Mouse (Mus musculus): ENCODE data around the gene Gm26602. TPM values are rescaled to one million over a fixed set of nuclear protein-coding genes. Genes with fewer than 3 reads are reported as not detected.
"Not testable (repeated sequence)": the region's sequence is repeated elsewhere in the genome, so short reads cannot be mapped to it uniquely, and the experiment has no call there.

Gene Gm26602
- total RNA-seq, 2 experiments from 2014 or later, result not detected

DNA sequence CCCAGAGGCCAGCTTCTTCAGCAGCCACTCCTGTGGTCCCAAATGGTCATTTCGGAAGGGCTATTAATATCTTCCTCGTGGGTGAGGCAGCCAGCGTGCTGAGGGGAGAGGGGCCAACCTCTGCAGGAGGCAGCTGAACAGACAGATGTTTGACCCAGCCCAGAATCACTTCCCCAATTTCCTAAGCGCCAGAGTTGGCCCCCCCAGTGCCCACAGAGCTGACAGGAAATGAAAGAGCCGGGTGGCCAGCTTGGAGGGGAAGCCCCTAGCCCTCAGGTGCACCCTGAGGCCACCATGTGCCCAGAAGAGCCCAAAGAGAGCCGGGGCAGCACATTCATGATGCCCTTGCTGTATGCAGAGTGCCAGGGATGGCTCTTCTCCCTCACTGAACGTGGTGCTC, 30.1 kb downstream of the Gm26602 start:
- no peak overlapping the region for H3K4me3 ChIP-seq
- no peak for DNase-seq (ENCODE audit: extremely low spot score in 1 of 2, low spot score in 2 of 2)
- H3K27ac ChIP-seq, result no peak overlapping the region
- no peak for TF ChIP-seq CTCF (IDR thresholded peaks at IDR 0.05)
- intact Hi-C loops (cut with DNase I), result no loop called here

DNA sequence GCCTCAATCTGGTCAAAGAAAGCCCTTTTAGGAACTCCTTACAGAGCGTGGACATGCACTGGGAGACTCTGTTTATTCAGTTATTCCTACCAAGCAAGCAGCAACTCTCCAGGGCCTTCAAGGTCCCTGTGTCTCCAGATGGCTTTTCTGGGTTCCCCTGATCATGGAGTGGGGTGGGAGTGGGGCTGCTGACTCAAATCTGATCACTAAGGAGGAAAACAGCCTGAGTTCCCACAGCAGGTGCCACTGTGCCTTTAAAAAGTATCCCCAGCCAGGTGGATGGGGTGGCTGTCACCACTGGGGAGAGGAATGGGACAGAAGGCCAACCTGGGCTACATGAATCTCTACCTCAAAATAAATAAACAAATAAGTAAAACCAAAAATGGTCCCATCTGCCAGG, 32.3 kb downstream of the Gm26602 start:
- intact Hi-C loops (cut with DNase I), result no loop called here
- DNase-seq (ENCODE audit: extremely low spot score in 1 of 2, low spot score in 2 of 2), result no peak
- H3K4me3 ChIP-seq, result no peak overlapping the region
- no peak for TF ChIP-seq CTCF (IDR thresholded peaks at IDR 0.05)
- H3K27ac ChIP-seq, result no peak overlapping the region

DNA sequence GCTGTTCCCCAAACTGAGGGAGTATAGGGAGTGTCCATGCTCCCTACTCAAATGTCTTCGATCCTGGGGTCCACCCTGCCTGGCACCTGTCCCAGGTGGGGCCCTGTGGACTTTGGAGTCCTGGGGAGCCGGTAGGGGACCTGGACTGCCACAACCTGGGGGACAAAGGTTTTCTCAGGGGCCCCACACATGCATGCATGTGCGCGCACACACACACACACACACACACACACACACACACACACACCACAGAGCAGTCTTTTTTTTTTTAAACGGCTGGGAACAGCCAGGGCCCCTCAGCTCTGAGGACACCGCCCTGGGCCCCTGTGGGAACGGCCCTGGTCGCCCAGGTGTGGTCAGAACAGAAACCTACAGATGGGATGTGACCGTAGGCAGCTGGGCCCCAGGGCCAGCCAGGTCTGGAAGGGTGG, 32.8 kb downstream of the Gm26602 start:
- DNase-seq (ENCODE audit: extremely low spot score in 1 of 2, low spot score in 2 of 2), result no peak
- no peak overlapping the region for H3K4me3 ChIP-seq
- no peak for TF ChIP-seq CTCF (IDR thresholded peaks at IDR 0.05)
- no peak overlapping the region for H3K27ac ChIP-seq
- intact Hi-C loops (cut with DNase I), result no loop called here

DNA sequence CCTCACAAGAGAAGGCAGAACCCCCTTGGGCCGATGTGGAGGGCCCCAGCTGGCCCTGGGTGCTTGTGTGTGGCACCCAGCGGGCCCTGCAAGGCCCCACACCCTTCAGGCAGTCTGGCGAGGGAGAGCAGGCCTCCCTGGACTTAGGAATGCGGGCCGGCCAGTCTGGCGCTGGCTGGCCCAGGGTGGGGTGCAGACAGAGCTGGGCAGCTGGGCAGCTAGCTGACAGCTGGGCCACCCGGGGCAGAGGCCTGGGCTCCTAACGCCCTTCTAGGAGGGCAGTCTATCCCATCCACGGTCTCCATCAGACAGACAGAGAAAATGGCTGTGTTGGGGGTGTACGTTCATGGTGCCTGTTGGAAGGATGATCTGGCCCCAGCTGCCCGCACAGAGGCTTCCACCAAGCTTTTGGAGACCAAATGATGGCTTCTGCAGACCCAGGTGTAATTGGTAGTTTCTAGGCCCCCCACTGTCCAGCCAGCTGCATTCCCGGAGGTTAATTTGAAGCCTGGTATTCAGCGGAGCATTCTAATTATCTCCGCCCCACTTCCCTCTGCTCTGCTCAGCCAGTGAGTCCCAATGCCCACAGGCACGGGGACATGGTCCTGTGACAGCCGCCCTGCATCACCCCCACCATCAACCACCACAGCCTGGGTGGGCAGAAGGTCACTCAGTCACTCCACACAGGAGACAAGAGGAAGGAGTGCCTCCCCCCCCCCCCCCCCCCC, 35.0 kb downstream of the Gm26602 start:
- no peak overlapping the region for H3K4me3 ChIP-seq
- TF ChIP-seq CTCF (IDR thresholded peaks at IDR 0.05), result no peak
- intact Hi-C loops (cut with DNase I), result no loop called here
- DNase-seq (ENCODE audit: extremely low spot score in 1 of 2, low spot score in 2 of 2), result no peak
- no peak overlapping the region for H3K27ac ChIP-seq

DNA sequence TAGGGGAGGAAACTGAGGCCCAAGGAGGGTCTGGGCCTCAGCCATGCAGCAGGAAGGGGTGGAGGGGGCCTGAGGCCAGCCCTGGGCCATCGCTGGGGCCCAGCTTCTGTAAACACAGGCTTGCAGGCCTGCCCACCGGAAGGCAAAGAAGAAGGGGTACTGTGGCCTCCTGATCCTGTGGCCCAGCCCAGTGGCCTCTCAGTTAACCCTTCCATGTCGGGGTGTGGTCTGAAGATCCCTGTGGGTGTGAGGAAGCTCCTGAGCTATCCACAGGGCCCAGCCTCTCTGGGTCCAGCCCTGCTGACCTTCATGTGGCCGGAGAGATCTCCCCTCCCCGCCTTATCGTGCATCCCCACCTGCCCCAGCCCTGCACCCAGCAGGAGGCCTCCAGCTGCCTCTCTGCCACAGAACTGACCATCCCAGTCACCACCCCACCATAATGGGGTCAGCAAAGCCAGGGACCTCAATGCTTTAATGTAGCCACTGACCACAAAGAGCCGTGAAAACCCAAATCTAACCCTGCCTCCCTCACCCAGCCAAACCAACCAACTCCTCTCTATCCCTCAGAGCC, 36.2 kb downstream of the Gm26602 start:
- TF ChIP-seq CTCF (IDR thresholded peaks at IDR 0.05), result no peak
- intact Hi-C loops (cut with DNase I), result no loop called here
- DNase-seq (ENCODE audit: extremely low spot score in 1 of 2, low spot score in 2 of 2), result no peak

DNA sequence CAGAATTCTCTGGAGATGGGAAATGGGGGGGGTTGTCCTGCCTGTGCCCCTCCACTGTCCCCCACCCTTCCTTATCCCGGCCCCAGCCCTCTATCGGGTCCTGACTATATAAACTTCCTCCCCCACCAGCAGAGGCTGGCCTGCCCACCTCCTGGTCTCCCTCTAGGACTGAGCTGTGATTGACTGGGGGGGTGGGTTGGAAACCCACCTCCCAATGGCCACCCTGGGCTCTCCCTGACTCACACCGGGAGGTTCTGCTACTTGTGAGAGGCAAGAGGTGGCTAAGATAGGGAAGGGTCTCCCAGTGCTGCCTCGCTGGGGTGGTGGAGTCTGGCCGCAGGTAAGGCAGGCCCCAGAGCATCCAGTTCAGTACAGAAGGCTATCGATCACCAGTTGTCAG, 36.8 kb downstream of the Gm26602 start:
- no peak for DNase-seq (ENCODE audit: extremely low spot score in 1 of 2, low spot score in 2 of 2)
- no peak overlapping the region for H3K4me3 ChIP-seq
- no peak overlapping the region for H3K27ac ChIP-seq
- no peak for TF ChIP-seq CTCF (IDR thresholded peaks at IDR 0.05)
- intact Hi-C loops (cut with DNase I), result no loop called here

More for the DNA sequence above, 36.2 kb downstream of the Gm26602 start:
- no peak overlapping the region for H3K4me3 ChIP-seq
- no peak overlapping the region for H3K27ac ChIP-seq

DNA sequence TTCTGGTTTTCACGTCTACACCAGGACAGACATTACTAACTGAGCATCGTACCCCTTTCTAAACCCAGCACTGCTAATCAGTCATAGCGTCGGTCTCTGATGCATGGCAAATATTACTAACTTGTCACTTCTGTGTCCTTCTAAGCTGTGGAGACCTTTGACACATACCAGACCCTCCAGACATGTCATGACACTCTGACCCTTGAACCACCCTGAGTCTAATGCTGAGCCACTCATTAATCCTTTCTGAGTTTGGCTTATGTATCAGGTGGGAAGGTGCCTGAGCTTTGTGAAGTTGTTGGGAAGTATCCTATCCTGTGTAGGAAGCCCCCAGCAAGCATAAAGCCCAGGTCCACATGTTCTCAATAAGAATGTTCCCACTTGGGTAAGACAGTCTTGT, 39.2 kb downstream of the Gm26602 start:
- DNase-seq (ENCODE audit: extremely low spot score in 1 of 2, low spot score in 2 of 2), result no peak
- Histone ChIP-seq H3K4me3 (no peak overlapping the region), H3K27ac (no peak overlapping the region)
- intact Hi-C loops (cut with DNase I), result no loop called here
- TF ChIP-seq CTCF (IDR thresholded peaks at IDR 0.05), result no peak

DNA sequence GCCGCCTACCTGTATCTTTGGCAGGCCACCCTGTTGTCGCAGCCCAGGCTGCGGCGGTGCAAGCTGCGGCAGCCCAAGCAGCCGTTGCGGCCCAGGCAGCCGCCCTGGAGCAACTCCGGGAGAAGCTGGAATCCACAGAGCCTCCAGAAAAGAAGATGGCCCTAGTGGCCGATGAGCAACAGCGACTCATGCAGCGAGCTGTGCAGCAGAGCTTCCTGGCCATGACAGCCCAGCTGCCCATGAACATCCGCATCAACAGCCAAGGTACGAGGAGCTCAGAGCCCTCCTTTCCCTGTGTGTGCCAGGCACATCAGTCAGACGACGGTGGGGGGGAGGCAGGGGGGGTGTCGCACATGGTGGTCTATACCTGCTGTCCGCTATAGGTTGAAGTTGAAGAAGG, 40.0 kb downstream of the Gm26602 start:
- DNase-seq (ENCODE audit: extremely low spot score in 1 of 2, low spot score in 2 of 2), result no peak
- H3K27ac ChIP-seq, result no peak overlapping the region
- intact Hi-C loops (cut with DNase I), result no loop called here
- no peak overlapping the region for H3K4me3 ChIP-seq
- TF ChIP-seq CTCF (IDR thresholded peaks at IDR 0.05), result no peak

DNA sequence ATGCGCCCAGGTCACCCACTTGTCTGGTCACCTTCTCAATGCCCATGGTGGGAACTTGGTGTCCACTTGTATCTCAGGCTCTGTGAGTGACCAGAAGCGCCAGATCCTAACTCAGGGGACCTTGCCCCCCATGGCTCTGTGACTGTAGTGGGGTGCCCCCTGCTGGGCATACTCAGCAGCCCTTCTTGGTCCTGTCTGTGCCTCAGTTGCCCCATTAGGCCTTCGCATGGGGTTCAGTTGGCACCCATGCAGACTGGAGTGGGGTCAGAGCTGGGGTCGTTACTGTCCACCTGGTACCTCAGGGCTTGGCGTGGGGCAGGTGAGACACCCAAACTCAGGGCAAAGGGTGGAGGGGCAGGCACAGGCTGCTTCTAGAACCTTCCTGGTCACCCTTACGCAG, 43.3 kb downstream of the Gm26602 start:
- TF ChIP-seq CTCF (IDR thresholded peaks at IDR 0.05), result peak; percentile 71
- Histone ChIP-seq H3K4me3 (no peak overlapping the region), H3K27ac (no peak overlapping the region)
- DNase-seq (ENCODE audit: extremely low spot score in 1 of 2, low spot score in 2 of 2), result peak in 1 of 2 experiments; percentile 49
- intact Hi-C loops (cut with DNase I), result no loop called here

DNA sequence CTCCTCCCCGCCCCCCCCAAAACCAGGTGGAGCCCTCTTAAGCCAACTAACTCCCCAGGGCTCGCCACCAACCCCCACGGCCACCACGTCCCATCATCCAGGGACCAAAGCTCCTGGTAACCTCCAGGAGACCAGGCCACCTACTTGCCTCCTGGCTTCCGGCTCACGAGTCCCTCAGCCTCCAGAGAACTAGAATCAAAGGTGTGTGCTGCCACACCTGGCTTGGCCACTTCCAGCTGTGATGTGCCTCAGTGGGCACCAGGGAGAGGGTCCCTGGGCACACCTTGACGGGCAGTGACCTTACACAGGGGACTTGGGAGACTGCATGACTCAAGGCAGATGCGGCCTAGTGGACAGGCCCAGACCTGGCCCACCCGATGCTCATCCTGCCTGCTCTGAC, 45.0 kb downstream of the Gm26602 start:
- no peak overlapping the region for H3K27ac ChIP-seq
- intact Hi-C loops (cut with DNase I), result no loop called here
- no peak for DNase-seq (ENCODE audit: extremely low spot score in 1 of 2, low spot score in 2 of 2)
- H3K4me3 ChIP-seq, result no peak overlapping the region
- no peak for TF ChIP-seq CTCF (IDR thresholded peaks at IDR 0.05)

DNA sequence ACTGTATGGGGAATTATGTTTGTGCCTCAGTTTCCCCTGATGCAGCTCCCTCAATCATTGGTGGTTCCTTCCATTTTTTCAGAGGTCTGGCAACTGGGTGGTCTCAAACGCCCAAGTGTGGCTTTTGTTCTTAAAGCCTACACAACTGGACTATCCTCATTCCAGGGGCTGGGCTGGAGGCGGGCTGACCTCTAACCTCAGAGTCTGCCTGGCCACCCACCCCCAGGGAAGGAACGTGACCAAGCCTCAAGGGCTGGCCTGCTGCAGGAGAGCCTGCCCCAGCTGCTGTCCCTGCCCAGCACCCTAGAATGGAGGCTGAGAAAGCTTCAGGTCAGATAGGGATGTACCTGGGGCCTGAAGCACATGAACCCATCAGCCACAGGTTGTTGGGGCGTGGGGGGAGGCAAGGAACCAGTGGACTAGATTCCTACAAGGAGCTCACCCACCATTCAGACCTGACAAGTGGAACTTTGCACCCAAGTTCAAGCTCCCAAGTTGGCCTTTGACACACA, 46.0 kb downstream of the Gm26602 start:
- no peak overlapping the region for H3K27ac ChIP-seq
- no peak overlapping the region for H3K4me3 ChIP-seq
- no peak for TF ChIP-seq CTCF (IDR thresholded peaks at IDR 0.05)
- intact Hi-C loops (cut with DNase I), result no loop called here
- DNase-seq (ENCODE audit: extremely low spot score in 1 of 2, low spot score in 2 of 2), result no peak

DNA sequence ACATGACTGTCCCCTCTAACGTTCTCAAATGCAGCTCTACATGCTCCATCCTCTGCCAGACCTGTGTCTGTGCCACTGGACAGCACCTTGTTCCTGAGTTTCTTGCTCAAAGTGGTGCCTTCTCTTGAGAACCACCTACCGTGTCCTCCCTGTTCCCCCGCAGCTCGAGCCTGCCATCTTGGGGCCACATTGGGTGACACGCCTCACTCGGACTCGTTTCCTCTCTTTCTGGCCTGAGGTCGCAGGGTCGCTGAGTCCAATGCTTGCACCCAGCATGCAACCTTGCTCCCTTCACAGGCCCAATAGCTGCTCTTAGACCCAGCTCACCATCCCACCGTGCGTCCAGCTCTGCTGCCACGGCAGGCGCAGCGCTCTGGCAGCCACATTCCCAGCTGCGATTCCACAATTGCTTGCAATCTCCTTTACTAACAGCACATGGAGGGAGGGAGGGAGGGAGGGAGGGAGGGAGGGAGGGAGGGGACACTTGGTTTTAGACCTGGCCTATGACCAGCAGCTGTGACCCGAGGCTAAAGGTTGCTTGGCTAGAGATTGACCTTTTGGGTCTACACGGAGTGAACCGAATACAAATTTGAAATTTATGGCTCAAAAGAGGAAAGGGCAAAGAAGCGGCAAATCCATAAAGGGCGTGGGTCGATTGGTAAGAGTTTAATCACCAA, 47.6 kb downstream of the Gm26602 start:
- intact Hi-C loops (cut with DNase I), result loop anchor here (1.0 to 2.0 kb wide), 3 partner anchors 33 to 123 kb away; no protein-coding TSS in a partner anchor
- peak; percentile 89 for TF ChIP-seq CTCF (IDR thresholded peaks at IDR 0.05)
- no peak overlapping the region for H3K27ac ChIP-seq
- no peak overlapping the region for H3K4me3 ChIP-seq
- DNase-seq (ENCODE audit: extremely low spot score in 1 of 2, low spot score in 2 of 2), result peak; percentile 66 to 80

DNA sequence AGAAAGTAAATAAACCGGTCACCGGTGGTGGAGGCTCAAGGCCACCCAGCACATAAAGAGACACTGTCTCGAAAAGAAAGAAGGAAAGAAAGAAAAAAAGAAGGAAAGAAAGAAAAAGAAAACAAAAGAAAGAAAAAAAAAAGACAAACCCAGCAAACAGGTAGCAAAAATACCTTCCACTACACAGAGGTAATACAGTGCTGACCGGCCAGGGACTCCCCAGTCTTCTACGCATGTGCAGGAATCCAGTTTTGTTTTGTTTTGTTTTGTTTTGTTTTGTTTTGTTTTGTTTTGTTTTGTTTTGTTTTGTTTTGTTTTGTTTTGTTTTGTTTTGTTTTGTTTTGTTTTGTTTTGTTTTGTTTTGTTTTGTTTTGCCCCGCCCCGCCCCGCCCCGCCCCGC, 48.8 kb downstream of the Gm26602 start:
- not testable (repeated sequence) for H3K27ac ChIP-seq; DNase-seq (ENCODE audit: extremely low spot score in 1 of 2, low spot score in 2 of 2)
- intact Hi-C loops (cut with DNase I), result loop anchor here (2.0 kb wide), 2 partner anchors 67 to 125 kb away; no protein-coding TSS in a partner anchor
- 0 out of 2 replicates have a peak overlapping the region, but pooled peaks have one; percentile 22 for H3K4me3 ChIP-seq
